In genomic region chr2:178184862-178185261, GRCm38 (mm10) we compare ENCODE assay signal across 18 mouse cellular contexts.
DNase-seq lines count a peak whose midpoint lies in the region; ATAC-seq and TF ChIP-seq lines count a peak whose summit lies in the region.
"Had no signal": no experiment of that assay in that cellular context is flagged by ENCODE, and none has a peak within 500 bp of the region (broad histone marks: within the 10 kb centered on the region; RNA-seq: fewer than 3 reads in every experiment).

No protein-coding gene starts in this region.

- H3K4me2 ChIP-seq in forebrain, embryonic 11.5 days (ENCODE audit: low read depth, low read length, severe bottlenecking), result no peak overlapping the region
- H3K4me2 ChIP-seq in embryonic facial prominence, embryonic 15.5 days (replicated peaks), result no peak overlapping the region
- no peak overlapping the region for H3K4me2 ChIP-seq in limb, embryonic 13.5 days (replicated peaks)
- H3K4me2 ChIP-seq: embryonic facial prominence, embryonic 13.5 days; intestine, embryonic 15.5 days; neural tube, embryonic 12.5 days had no signal

- no peaks in the 10 kb centered on the region for H3K9me3 ChIP-seq in forebrain, embryonic 11.5 days (ENCODE audit: control insufficient read depth, low read length)
- H3K9me3 ChIP-seq in forebrain, embryonic 10.5 days, result peaks cover 7% of the 10 kb centered on the region; the same call in 1 of the 2 replicates
- H3K9me3 ChIP-seq in embryonic facial prominence, embryonic 15.5 days (replicated peaks), result no peaks in the 10 kb centered on the region
- no peaks in the 10 kb centered on the region for H3K9me3 ChIP-seq in limb, embryonic 13.5 days
- H3K9me3 ChIP-seq: embryonic facial prominence, embryonic 13.5 days; heart, embryonic 10.5 days; intestine, embryonic 15.5 days; neural tube, embryonic 12.5 days had no signal

- H3K27me3 ChIP-seq in forebrain, embryonic 11.5 days (ENCODE audit: control insufficient read depth, insufficient read depth, low read length), result no peaks in the 10 kb centered on the region
- H3K27me3 ChIP-seq in forebrain, embryonic 10.5 days (ENCODE audit: poor library complexity, severe bottlenecking), result no peaks in the 10 kb centered on the region
- no peaks in the 10 kb centered on the region for H3K27me3 ChIP-seq in embryonic facial prominence, embryonic 15.5 days
- no peaks in the 10 kb centered on the region for H3K27me3 ChIP-seq in limb, embryonic 13.5 days
- H3K27me3 ChIP-seq: embryonic facial prominence, embryonic 13.5 days; intestine, embryonic 15.5 days; neural tube, embryonic 12.5 days had no signal

- peak; percentile 37; the same call in 1 of the 2 replicates for ATAC-seq in forebrain, embryonic 11.5 days (replicated peaks; ENCODE audit: low FRiP score)
- ATAC-seq in embryonic facial prominence, embryonic 15.5 days (ENCODE audit: insufficient number of reproducible peaks, low FRiP score, low TSS enrichment, low read depth), result peak; percentile 61; the same call in 1 of the 2 replicates
- peak; percentile 84 for ATAC-seq in limb, embryonic 13.5 days (ENCODE audit: low FRiP score, low read depth)
- ATAC-seq: intestine, embryonic 15.5 days had no signal

- 57% methylated on average over 6 of the region's 6 CpGs for WGBS in forebrain, embryonic 11.5 days
- WGBS in forebrain, embryonic 10.5 days, result 61% methylated on average over 6 of the region's 6 CpGs
- WGBS in embryonic facial prominence, embryonic 15.5 days, result 67% methylated on average over 6 of the region's 6 CpGs
- WGBS in limb, embryonic 13.5 days, result 62% methylated on average over 6 of the region's 6 CpGs

- no peaks in the 10 kb centered on the region for H3K36me3 ChIP-seq in forebrain, embryonic 11.5 days (ENCODE audit: control insufficient read depth, insufficient read depth, low read length)
- no peaks in the 10 kb centered on the region for H3K36me3 ChIP-seq in forebrain, embryonic 10.5 days (replicated peaks)
- H3K36me3 ChIP-seq in embryonic facial prominence, embryonic 15.5 days, result no peaks in the 10 kb centered on the region
- H3K36me3 ChIP-seq in limb, embryonic 13.5 days, result no peaks in the 10 kb centered on the region
- H3K36me3 ChIP-seq: embryonic facial prominence, embryonic 13.5 days; heart, embryonic 10.5 days; intestine, embryonic 15.5 days; neural tube, embryonic 12.5 days had no signal

- no peaks in the 10 kb centered on the region for H3K4me1 ChIP-seq in forebrain, embryonic 11.5 days (replicated peaks; ENCODE audit: control insufficient read depth, insufficient read depth, low read length)
- H3K4me1 ChIP-seq in forebrain, embryonic 10.5 days, result peaks cover 15% of the 10 kb centered on the region
- H3K4me1 ChIP-seq in embryonic facial prominence, embryonic 15.5 days, result no peaks in the 10 kb centered on the region
- H3K4me1 ChIP-seq in limb, embryonic 13.5 days, result no peaks in the 10 kb centered on the region
- H3K4me1 ChIP-seq: embryonic facial prominence, embryonic 13.5 days; intestine, embryonic 15.5 days; neural tube, embryonic 12.5 days had no signal

- no peak for TF ChIP-seq CTCF in layer of hippocampus, adult 2 months (conservative IDR thresholded peaks at IDR 0.05)

- DNase-seq in forebrain, embryonic 11.5 days (ENCODE audit: low spot score), result no peak
- no peak for DNase-seq in forebrain, embryonic 10.5 days (ENCODE audit: extremely low spot score, low spot score)
- DNase-seq in layer of hippocampus, adult 2 months (ENCODE audit: low spot score in 2 of 2), result no peak
- DNase-seq in layer of hippocampus, postnatal 25 days (ENCODE audit: extremely low spot score in 1 of 2, low spot score in 1 of 2), result no peak
- no peak for DNase-seq in right cerebral cortex, postnatal 25 days
- DNase-seq: adrenal gland, adult 2 months; gastrocnemius, postnatal 36 days; heart, postnatal 14 days; kidney, postnatal 25 days; lung, postnatal 14 days; thymus, postnatal 4 days had no signal

- no peak overlapping the region for H3K9ac ChIP-seq in forebrain, embryonic 11.5 days (ENCODE audit: low read length)
- H3K9ac ChIP-seq in embryonic facial prominence, embryonic 15.5 days, result no peak overlapping the region
- H3K9ac ChIP-seq in limb, embryonic 13.5 days, result no peak overlapping the region
- H3K9ac ChIP-seq: embryonic facial prominence, embryonic 13.5 days; intestine, embryonic 15.5 days; liver, embryonic 14.5 days; neural tube, embryonic 12.5 days had no signal

- H3K4me3 ChIP-seq in forebrain, embryonic 11.5 days (ENCODE audit: low read depth, low read length), result no peak overlapping the region
- no peak overlapping the region for H3K4me3 ChIP-seq in forebrain, embryonic 10.5 days
- H3K4me3 ChIP-seq in layer of hippocampus, adult 2 months, result no peak overlapping the region
- no peak overlapping the region for H3K4me3 ChIP-seq in embryonic facial prominence, embryonic 15.5 days (replicated peaks)
- no peak overlapping the region for H3K4me3 ChIP-seq in limb, embryonic 13.5 days
- H3K4me3 ChIP-seq: embryonic facial prominence, embryonic 13.5 days; heart, embryonic 10.5 days; intestine, embryonic 15.5 days; neural tube, embryonic 12.5 days had no signal

- H3K27ac ChIP-seq in forebrain, embryonic 11.5 days (ENCODE audit: low read depth, low read length), result no peak overlapping the region
- H3K27ac ChIP-seq in forebrain, embryonic 10.5 days, result no peak overlapping the region
- 0 out of 2 replicates have a peak overlapping the region, but pooled peaks have one; percentile 41 for H3K27ac ChIP-seq in layer of hippocampus, adult 2 months
- H3K27ac ChIP-seq in embryonic facial prominence, embryonic 15.5 days (replicated peaks), result no peak overlapping the region
- no peak overlapping the region for H3K27ac ChIP-seq in limb, embryonic 13.5 days
- H3K27ac ChIP-seq: embryonic facial prominence, embryonic 13.5 days; heart, embryonic 10.5 days; intestine, embryonic 15.5 days; liver, embryonic 14.5 days; neural tube, embryonic 12.5 days had no signal
